Mouse (Mus musculus) T-helper 2 cell (primary cell): Measurements from ENCODE around the gene Gramd1b.

ENCODE experiments used
- in situ Hi-C: fragments of 300-600 bp; cut with MboI, MseI; formaldehyde crosslinking; loops from one replicate; pipeline ENCODE4 v1.15.1; 2025; ENCODE audit warnings: high pct_unique_total_duplicates

The Gramd1b gene

DNA sequence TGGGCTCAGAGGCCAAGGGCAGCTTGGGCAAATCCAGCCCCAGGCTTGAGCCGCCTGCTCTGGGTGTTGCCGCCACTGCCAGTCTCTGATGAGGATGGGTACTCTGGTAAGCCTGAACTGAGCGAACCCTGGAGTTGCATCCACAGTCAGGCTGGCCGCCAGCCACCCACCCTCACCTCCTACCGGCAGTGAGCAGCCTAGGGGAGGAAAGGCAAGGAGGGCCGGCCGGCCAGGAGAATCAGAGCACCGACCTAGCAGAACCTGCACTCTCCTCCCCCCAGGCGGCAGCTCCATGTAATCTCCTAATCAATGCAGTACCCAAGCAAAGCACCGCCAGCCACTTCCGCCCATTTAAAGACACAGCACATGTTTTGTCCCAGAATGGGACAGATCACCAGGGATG lies 155.0 kb downstream of the Gramd1b start:
- in situ Hi-C loops: no loop called here

DNA sequence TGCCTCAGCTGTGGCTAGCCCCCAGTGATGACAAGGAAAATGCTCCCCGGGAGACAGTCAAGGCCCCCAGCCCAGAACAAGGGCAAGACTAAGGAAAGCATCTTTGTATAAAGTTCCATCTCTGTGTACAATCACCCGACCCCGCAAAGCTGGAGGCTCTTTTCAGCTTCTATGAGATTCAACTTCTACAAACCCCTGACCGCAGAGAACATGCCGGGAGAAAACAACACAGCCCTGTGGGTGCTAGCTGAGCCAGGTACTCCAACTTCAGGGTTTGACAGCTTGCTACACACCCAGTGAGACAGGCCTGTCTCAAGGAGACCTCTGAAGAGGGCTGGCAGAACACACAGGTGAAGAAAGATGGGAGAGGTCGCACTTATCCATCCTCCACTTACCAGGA lies 155.7 kb downstream of the Gramd1b start:
- in situ Hi-C loops: no loop called here

DNA sequence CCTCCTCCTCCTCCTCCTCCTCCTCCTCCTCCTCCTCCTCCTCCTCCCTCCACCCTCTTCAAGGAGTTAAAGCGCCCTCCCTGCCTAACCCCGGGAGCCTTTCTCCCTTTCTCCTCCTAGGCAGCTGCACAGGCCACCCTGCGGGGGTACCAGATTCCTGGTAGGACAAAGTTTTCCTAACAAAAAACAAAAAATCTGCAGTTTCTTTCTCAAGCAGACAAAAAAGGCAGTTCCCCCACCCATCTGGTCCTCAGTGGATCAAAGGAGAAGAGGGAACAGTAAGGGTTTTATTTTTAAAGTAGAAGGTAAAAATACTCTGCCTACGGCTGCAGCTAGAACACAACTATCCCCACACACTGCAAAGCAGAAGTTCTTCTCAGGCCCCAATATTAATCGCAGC lies 156.2 kb downstream of the Gramd1b start:
- in situ Hi-C loops: no loop called here

DNA sequence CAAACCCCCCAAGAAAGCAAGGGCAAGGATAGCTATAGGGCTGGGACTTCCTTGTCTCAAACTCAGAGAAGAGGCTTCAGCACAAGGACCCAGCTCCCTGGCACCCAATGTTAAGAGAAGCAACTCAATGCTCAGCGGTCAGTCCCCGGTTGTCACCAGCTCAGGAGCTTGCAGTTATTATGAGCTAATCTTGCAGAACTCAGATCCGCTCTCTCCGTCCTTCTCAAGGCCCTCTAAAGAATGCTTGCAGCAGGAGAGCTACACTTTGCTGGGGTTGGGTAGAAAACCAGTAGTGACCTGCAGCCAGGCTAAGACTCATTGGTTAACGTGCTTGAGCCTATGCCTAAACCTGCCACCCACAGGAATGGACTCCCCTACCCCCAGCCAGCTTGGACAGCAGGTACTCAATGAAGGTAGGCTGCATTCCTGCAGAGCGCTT lies 156.6 kb downstream of the Gramd1b start:
- in situ Hi-C loops: no loop called here

DNA sequence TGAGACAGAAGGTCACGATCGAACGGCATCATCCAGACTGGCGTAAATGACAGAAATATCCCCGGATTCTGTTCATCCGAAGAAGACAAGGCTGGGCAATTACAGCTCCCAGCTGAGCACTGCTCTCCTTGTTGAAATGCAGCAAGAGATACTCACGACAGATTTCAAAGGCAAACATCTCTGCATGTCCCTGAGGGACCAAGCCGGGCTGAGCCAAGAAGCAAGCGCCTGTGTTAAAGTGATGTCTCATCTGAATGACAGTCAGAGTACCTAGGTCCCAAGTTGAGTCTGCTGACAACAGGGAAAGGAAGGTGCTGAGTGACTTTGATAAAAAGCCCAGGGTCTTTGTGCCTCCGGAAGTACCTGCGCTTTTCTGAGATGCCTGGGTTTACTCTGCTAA lies 157.1 kb downstream of the Gramd1b start:
- in situ Hi-C loops: no loop called here

DNA sequence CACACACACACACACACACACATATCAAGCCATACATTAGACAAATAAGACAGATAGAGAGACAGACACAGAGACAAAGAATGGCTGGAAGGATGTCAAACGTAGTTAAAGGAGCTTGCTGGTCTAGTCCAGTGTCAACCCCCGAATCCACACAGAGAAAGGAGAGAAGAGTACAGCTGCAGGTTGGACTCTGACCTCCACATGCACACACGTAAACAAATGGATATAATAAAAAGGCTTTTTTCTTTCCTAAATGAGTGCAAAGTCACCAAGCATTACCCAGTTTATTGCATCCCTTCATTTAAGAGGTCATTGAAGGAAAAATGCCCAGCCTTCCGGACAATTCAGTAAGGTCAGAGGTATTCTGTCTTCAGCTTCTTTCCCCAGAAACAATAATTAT lies 161.0 kb downstream of the Gramd1b start:
- in situ Hi-C loops: no loop called here

DNA sequence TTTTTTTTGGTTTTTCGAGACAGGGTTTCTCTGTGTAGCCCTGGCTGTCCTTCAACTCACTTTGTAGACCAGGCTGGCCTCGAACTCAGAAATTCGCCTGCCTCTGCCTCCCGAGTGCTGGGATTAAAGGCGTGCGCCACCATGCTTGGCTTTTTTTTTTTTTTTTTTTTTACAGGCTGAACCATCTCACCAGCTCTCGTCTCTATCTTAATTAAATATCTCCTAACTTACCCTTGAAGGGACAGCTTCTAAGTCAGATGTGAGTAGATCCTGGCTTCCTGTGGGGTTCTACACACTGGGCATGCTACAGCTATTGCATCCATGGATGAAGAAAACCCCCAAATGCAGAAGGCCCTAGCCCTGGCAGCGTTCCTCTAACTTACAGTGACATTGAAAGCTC lies 164.4 kb downstream of the Gramd1b start:
- in situ Hi-C loops: no loop called here

DNA sequence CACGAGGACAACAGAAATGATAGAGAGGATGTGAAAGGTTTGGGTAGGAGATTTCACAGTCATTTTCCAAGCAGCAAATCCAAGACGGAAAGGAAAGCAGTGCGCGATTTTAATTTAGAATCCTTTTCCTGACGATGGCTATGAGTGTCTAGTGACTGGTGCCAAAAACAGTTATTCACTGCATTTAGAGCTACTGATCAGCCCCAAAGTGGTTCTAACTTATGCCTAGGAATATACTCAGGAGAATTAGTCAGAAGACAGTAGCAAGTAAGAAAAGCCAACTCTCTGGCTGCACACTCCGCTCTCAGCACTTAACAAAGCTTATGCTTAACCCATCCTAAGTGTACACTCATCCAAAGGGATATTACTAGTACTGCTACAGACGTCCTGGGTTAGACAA lies 166.9 kb downstream of the Gramd1b start:
- in situ Hi-C loops: no loop called here

DNA sequence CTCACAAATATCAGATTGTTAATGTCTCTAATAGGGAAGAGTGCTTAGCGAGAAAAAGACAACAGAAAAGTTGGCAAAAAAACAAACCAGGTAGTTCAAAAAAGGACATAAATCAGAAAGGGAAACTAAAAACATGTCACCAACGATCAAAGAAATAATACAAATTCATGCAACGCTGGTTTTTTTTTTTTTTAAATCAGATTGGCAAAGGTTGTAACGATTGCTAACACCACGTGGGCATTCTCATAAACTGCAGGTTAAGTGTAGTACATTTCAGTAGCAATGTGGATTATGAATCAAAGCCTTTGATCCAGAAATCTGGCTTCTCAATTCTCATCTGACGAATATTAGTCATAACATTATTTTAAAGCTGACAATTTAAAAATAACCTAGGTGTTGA lies 169.2 kb downstream of the Gramd1b start:
- in situ Hi-C loops: no loop called here

DNA sequence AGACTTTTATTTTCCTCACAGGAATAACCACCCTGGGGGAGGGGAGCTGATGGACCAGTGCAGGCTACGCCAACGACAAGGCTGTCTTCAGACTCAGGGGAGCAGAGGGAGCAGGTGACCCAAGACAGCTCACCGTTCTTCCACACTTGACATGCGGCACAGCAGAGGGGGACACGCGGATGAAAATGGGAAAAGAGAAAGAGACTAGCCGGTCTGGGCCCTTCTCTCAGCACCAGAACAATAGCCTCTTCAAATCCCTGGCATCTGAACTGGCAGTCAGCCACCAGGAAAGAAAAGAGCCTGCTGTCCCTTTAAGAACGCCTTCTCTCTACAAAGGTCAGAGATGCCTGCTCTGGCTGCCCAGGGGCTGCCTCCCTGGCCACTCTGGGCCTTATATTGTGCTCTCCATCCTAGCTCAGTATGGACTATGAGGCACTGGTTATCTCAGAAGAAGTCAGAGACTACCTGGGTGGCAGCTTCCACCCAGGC lies 172.7 kb downstream of the Gramd1b start:
- in situ Hi-C loops: loop anchor here (10.0 kb wide), 1 partner anchor 46 kb away; no protein-coding TSS in a partner anchor

DNA sequence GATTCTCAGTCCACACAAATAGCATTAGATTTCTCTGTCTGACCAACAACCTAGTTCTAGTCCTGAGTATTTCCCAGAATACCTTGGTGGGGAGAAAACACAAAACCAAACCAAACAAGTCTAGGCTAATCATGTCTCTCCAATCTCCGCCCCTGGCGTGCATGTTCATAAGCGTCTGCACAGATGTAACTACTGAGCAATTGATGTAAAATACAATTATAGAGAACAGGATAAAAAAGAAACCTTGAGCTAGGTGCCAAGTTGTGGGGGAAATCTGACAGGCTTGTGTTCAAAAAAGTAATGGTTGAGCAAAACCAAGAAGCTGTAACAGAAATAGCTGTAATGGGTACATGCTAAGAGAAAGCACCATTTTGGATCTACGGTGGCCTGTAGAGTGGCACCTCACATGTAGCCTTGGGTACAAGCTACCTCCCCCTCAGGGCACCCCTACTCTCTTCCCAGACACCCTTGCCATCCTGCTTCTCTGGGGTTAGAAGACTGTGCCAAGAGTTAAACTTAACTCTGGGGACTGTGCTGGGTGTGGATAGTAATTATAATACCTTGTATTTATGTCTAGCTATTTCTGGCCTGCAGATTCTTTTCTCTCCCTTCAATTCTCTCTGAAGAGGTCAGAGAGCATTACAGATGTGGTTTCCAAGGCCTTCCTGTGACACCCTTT lies 174.3 kb downstream of the Gramd1b start:
- in situ Hi-C loops: loop anchor here (10.0 kb wide), 1 partner anchor 48 kb away; no protein-coding TSS in a partner anchor

DNA sequence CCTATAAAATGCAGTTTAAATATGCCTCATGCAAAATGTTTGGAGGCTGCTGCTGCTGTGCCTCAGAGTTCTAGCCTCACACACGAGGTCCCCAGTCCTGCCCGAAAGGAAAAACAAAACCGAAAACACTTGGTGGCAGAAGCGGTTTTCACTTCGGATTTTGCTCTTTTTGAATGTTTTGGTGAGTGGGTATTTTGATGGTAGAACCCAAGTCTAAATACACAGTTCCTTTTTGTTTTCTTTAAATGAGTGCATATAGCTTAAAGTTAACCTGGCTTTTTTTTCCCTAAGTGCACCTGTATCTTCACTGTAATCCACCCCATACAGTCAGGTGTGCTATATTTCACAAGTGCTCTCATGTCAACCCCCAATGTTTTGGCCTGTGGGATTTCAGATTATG lies 174.8 kb downstream of the Gramd1b start:
- in situ Hi-C loops: loop anchor here (10.0 kb wide), 1 partner anchor 48 kb away; no protein-coding TSS in a partner anchor

DNA sequence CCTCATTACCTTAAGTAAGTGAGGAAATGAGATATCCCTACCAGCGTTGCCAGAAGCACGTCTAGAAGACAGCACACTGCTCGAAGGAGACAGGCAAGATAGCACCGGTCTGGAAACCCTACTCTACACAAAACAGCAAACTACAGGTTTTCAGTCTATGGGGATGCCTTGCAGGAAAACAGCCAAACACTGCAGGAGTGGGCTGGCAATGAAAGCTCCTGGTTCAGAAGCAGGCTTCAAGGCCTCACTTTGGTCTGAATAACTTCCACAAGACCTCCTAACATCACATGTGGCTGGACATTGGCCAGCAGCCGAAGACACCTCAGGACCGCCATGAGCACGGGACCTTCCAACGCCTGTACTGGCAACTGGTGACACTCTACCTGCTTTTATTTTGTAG lies 175.8 kb downstream of the Gramd1b start:
- in situ Hi-C loops: loop anchor here (10.0 kb wide), 1 partner anchor 49 kb away; no protein-coding TSS in a partner anchor

DNA sequence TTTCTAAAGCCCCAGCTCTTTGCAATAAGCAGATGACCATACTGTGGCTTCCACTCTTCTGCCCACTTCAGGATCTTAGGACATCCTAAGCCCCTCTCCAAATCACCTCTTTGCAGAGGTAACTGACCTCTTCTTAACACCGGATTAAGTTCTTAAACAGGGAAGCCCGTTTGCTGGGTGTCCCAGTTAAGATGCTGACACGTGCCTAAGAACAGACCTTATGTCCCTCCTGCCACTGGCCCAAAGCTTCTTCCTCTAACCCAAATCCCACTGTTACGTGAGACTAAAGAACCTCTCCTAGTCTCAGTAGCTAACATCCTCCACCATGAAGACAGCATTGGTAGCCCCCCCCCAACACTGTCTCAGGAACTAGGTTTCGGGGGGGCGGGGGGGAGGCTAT lies 177.6 kb downstream of the Gramd1b start:
- in situ Hi-C loops: loop anchor here (10.0 kb wide), 1 partner anchor 51 kb away; no protein-coding TSS in a partner anchor

DNA sequence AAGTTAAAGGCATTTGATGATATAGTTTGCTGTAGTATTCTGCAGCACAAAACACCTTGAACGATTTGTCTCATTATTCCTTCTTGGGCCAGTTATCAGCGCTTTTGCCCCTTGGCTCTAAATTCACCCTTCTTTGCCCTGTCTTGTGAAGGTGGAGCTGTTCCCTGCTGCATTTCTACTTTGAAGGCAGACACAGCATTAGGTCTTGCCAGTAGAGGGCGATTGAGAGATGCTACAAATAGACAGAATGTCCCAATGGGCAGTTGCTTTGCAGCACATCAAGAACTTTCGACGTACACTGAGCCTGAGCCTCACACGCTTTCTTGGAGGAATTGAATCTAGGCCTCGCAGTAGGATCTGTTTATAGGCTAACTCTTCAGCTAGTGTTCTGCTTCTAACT lies 180.5 kb downstream of the Gramd1b start:
- in situ Hi-C loops: loop anchor here (10.0 kb wide), 1 partner anchor 54 kb away; no protein-coding TSS in a partner anchor

DNA sequence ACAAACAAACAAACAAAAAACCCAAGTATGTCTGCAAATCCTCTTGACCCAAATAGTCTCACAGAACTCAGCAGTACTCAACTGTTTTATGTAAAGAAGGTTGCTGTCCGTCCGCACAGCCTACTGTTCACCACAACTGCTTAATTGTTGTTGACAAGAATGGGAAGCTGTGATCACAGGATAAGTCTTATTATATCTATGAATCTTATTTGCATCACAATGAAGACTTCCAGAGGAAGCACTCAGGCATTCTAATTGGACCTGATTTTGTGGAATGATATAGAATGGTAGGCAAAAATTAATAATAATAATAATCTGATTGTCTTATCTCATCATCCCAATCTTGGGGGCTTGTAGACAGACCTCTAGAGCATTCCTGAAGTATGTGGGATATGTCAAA lies 181.1 kb downstream of the Gramd1b start:
- in situ Hi-C loops: loop anchor here (10.0 kb wide), 1 partner anchor 55 kb away; no protein-coding TSS in a partner anchor

DNA sequence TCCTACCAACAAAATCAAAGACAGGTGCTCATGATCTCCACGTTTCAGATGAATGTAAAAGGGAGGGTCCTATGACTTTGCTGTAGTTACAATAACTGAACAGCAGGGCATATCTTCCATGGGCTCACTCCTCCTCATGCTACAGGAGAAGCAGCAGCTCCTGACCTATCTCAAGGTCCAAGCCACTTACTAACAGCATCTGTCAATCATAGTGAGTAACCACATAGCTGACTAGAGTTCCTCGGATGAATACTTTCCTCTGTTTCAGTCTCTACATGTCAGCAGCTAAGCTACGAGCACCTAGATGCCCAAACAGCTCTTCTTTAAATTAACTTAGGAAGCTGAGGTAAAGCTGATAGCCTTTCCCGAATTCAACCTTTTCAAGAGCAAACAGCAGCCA lies 181.6 kb downstream of the Gramd1b start:
- in situ Hi-C loops: no loop called here

DNA sequence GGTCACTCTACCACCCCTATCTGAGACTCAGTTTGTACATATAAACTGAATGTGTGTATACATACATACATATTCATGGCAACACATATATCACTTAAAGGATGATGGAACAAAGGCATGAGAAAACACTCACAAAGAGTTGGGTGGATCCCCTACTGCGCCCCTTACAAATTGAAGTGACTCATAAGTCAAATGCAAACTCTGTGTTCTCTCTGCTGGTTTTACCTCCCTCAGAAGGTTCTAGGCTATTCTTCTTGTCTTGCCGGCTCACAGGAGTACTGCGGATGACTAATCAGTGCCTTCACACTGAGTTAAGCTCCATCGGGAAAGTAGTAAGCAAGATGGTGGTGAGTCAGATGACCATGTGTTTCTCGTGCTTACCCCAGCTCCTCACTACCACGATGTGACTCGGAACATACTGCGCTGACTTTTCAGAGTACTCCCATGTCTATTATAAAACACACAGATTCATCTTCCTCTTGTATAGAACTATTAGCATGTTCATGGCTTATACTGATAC lies 182.4 kb downstream of the Gramd1b start:
- in situ Hi-C loops: no loop called here

DNA sequence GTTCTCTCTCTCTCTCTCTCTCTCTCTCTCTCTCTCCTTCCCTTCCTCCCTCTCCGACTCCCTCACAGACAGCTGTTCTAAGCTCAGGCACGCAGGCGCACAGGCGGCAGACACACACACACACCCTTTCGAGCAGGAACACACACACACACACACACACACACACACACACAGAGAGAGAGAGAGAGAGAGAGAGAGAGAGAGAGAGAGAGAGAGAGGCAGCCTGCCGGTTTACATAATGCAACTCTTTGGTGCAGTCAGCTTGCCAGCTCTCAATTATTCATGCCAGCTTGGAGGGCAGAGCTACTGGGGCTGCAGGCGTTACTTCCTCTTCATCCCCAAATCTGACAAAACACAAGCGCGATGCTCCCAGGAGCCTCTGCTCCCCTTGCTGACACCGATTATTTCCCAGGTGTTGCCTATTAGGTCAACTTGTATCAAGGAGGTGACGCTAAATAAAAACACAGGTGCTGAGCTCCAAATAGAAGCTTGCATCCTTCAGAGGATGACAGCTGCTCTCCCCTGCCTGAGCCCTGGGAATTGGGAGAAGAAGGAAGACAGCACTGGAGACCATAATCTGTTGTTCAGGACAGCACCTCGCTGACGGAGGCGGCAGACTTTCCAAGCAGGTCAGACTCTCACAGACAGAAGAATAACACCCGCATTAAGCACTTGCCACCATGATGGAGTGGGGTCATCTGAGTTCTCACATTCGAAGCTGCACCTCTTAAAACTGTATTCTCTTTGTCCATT lies 184.8 kb downstream of the Gramd1b start:
- in situ Hi-C loops: no loop called here

DNA sequence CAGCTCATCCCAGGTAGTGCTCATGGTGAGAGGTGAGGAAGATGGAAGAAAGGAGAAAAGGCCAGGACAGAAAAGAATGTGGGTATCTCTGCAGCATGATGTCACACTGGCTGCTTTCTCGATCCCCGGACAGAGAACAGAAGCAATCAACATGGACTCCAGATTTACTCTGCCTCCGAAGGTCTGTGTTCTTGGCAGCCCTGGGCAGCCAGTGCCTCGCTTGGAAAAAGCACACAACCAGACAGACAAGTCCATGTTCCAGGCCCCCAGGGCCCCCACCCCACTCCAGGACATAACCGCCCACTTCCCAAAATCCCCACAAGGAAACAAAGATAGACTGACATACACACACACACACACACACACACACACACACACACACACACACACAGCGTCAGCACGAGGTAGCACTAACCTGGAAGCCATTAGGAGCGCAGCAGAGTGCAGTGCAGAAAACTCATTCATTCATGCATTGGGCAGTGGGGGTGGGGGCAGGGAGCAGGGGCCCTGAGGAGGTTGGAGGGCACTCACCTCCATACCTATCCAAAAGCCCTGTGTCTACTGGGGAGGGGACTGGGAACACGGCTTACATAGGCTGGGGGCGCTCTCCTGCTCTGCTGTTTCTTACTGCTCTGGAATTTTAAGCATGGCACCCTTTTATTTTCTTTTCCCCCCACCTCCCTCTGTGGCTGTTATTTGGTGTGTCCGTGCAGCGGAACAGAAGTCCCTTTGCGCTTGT lies 185.5 kb downstream of the Gramd1b start:
- in situ Hi-C loops: no loop called here

DNA sequence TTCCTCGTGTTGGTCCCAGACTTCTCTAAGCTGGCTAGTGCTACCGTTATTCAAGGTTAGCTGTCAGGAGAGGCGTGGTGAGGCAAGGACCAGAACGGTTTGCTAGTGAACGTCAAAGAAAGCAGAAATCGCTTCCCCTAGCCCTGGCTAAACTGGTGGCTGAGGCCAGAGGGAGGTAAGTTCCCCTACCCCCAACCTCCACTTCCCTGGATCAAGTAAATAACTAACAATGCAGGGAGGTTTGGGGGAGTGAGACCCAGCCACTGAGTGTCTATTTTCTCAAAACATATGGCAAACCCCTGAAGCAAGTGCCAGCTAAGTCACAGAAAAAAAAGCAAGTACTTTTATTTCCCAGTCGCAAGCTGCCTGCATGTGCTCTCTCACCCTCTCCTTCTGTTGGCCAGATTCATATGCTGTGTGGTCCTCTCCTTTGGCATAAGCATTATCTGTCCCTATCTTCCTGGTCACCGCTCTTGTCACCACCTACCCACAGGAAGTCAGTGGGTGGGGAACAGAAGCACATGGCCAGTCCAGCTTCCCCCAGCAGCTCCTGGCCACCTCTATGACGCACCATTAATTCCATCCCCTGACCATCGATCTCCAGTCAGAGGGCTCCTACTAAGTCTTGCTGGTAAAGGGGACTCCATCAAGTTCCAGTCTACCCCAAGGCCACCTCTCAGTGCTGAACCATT lies 186.2 kb downstream of the Gramd1b start:
- in situ Hi-C loops: no loop called here
